Mouse (Mus musculus) heart, postnatal 36 days (tissue): ENCODE data around the gene Cdk6. TPM values are rescaled to one million over a fixed set of nuclear protein-coding genes. Genes with fewer than 3 reads are reported as not detected.

Experiments
- DNase-seq, 2 experiments: peaks; one replicate each; pipeline ENCODE4 v3.0.0; 2021 to 2022
- intact Hi-C: fragments of 180-260 bp; cut with DNase I; formaldehyde crosslinking; loops from one replicate; pipeline ENCODE4 v1.15.1; 2025
- total RNA-seq, 2 experiments: library from RNA; stranded (reverse); gene quantifications; 2 replicates each; pipeline ENCODE4 v1.2.3; 2021

The Cdk6 gene
- total RNA-seq, 2 experiments from 2014 or later = 10.6 to 14.0 TPM

DNA sequence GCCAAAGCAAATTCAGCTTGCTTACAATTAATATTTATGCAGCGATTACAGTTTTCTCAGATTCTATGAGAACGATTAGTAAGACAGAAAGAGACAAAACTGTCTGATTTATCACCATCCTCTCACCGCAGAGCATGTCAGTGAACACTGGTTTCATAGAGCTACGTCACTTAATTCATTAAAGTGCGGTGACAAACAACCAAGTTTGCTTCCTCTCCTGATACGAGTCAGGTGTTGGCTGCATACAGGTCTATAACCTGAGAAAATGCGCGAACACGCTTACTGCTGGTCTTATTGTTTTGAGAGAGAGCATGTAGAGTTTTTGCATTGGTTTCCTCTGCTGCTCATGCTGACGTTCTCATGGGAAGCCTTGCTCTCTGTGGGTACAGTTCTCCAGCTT lies 31.9 kb downstream of the Cdk6 start:
- intact Hi-C loops = no loop called here
- no peak for DNase-seq

DNA sequence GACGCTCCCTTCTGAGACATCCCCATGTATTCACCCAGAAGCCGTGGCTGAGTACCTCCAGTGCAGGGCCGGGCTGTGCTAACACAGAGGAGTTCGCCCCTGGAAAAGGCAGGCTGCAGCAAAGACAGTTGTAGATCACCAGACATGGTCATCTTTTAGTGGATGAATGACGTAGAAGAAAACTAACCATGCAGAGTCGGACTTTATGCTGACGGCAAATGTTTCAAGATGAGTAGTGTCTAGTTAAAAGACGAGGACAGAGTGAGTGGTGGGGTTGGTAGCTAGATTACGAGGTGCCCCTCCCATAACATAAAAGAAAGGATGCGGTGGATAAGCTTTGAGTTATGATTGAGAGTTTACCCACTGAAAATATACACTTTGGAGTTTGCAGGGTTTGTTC lies 33.5 kb downstream of the Cdk6 start:
- no peak for DNase-seq
- intact Hi-C loops = no loop called here

DNA sequence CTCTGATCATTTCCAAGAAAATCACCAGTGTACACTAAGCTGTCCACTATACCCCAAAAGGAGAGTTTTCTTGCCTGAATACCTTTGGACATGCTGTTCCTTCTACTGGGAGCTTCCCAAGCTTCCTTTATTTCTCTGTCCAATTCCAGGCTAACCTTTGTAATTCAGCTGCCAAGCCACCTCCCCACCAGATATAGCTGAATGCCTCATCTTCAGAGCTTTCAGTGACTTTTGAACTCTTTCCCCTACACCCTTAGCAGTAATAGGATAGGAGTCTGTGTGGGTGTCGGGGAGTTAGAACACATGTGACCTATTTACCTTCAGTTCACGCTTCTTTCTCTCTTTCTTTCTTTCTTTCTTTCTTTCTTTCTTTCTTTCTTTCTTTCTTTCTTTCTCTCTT lies 34.9 kb downstream of the Cdk6 start:
- no peak for DNase-seq
- intact Hi-C loops = no loop called here

DNA sequence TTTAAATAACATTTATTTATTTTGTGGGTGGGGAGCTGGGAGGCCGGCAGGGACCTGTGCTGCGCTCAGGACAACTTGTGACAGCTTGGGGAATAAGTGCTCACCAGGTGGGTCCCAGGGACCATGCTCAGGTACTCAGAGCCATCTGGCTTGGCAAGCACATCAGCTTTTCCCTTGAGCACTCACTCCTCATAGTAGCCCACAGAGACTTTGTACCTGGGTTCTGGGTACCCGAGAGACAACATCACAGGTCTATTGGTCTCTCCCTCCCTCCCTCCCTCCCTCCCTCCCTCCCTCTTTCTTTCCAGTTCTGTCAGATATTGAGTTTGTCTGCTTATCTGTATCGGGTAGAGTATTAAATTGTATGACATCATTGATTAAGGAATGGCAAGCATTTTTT lies 38.0 kb downstream of the Cdk6 start:
- no peak for DNase-seq
- intact Hi-C loops = no loop called here

DNA sequence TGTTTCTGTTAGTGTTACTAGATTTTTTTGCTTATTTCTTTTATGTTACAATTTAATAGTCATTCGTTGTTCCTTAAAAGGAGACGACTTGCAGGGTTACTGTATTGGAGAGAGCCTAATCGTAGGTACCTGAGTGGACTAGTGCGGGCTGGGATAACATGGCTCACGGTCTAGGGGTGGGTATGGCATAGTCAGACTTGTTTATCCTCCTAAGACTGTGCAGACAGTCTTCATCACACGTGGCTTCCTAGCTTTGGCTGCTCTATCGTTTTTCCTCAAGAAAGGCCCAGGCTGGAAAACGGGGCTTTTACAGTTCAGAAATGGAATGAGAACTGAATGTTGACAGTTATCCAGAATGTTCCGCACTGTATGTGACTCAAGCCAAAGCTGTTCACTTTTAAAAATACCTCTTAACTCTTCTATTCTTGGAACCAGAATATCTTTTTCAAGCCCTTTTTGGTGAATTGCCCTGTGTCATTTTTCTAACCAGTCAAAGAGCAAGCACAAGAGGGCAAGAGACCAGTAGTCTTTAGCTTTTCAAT lies 39.5 kb downstream of the Cdk6 start:
- intact Hi-C loops = no loop called here
- no peak for DNase-seq

DNA sequence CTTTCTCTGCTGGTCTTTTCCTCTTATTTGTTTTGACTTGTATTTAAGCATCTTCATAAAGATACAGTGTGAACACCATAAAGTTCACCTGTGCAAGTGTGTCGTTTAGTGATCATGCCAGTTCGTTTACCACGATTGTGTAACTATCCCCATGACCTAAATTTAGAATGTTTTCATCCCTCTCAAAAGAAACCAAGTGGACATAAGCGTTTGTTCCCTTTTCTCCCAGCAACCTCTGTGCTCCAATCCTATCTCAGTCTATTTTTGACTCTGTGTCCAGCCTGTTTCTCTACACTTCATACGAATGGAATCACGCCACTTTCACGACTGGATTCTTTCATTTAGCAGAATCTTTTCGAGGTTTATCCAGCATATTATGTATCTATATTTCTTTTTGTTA lies 40.5 kb downstream of the Cdk6 start:
- intact Hi-C loops = no loop called here
- no peak for DNase-seq

DNA sequence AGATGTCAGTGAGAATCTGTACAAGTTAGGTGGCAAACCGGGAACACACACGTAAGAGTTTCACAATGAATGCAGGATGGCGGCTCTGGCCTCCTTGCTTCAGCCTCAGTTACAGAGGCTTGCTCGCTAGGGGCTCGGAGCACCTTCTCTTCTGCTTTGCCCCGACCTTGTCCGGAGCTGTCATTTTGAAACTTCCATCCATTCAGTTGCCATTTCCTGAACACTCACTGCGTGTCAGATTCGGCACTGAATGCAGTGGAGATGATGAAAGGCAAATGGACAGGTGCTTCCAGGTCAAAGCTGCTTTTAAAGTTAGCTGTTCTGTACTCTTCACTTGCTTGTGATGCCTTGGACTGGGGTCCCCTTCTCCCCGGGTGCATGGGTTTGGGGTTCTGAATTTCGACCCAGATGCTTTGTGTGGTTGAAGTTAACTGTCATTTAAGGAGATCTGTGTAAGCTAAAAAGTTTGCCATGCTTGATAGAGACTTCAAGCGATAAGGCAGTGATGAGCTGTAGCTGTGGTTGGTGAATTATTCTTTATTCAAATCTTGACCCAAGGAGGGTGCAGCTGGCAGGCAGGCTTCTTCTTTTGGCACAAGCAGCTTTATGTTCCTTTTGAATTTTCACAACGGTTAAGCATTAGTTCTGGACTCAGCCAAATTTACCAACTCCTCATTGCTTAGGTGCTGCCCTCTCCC lies 41.2 kb downstream of the Cdk6 start:
- DNase-seq = no peak
- intact Hi-C loops = no loop called here

DNA sequence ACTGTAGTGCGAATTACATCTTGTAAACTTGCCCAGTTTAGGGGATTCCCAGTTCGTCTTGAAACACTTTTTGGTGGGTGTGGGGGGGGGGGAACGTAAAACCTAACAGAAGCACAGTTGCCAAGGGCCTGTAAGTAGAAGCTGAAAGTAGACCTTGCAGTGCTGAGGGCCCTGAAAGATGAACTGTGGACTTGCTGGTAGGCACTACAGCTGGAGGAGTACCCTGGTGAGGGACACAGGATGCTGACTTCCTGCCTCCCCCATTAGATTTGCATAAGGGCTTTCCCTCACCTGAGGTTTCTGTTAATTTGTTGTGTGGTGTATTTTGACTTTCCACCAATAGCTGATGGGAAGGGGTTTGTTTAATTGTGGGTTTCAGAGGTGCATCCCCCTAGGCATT lies 42.3 kb downstream of the Cdk6 start:
- no peak for DNase-seq

DNA sequence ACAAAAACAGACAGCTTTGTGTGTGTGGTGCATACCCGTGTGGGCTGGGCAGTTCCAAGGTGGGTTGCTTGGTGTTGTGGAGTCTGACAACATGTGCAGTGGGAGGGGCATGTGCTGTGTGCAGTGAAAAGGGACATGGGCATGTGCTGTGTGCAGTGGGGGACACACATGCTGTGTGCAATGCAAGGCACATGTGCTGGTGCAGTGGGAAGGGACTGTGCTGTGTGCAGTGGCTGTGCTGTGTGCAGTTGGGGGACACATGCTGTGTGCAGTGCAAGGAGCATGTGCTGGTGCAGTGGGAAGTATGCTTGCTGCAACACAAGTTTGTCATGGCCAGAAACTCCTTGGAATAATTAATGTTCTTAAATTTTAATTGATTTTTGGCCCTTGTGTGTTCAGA lies 43.8 kb downstream of the Cdk6 start:
- intact Hi-C loops = no loop called here
- no peak for DNase-seq

More for the DNA sequence above, 42.3 kb downstream of the Cdk6 start:
- intact Hi-C loops = no loop called here

DNA sequence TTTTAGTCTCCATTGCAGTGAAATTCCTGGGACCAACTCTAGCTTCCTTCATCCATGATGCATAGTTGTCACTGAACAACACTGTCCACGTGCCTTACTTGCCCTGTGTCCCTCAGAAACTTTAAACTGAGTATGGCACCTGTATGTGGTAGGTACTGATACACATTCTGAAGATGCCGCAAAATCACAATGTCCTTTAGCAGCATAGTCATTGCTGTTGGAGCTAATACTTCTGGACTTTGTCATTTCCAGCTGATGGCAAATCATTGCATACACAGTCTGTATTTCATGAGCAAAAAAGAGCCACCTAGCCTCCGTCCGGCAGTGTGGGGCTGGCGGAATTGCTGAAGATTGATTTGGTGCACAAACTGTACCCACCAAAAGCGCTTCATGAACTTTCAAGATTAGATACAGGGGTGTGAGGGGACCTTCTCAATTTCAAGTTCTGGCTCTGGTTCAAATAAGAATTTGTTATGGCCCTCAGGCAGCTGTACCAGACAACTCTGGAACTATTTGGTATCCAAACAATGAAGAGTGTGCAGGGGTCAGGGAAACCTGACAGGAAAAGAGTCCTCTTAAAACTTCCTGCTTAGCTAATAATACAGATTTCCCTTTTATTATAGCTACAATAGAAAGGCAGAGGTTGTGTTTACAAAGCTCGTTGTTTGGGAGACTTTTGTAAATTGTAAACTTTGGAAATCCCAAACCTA lies 44.9 kb downstream of the Cdk6 start:
- intact Hi-C loops = no loop called here
- DNase-seq = no peak

DNA sequence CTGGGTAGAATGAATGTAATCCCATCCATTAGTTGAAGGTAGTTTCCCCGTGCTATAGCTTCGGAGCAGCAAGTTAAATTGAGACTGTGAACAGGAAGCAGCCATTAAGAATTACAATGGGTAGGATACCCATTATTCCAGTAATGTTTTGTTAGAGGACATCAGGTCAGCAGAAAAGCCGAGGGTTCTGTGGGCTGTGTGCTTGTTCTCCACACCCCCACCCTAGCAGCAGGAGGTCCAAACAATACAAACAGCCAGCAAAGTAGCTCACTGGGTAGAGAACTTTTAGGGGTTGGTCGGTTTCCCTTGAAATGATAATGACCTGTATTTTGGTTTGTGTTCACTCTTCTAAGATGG lies 45.4 kb downstream of the Cdk6 start:
- DNase-seq = no peak
- intact Hi-C loops = no loop called here

DNA sequence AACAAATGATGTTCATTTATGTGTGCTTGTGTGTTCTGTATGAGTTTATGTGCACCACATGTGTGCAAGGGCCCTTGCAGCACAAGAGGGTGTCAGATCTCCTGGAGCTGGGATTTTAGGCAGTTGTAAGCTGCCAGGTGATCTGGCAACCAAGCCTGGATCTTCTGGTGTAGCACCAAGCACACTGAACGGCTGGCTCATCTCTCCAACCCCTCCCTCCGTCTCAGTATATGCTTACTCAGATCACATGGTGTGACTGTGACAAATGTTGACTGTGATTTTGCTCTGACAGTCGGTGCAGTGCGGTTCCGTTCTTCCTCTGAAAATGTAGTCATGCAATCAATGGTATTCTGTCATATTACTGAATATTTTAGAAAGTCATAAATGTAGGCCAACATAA lies 45.9 kb downstream of the Cdk6 start:
- DNase-seq = no peak
- intact Hi-C loops = no loop called here

DNA sequence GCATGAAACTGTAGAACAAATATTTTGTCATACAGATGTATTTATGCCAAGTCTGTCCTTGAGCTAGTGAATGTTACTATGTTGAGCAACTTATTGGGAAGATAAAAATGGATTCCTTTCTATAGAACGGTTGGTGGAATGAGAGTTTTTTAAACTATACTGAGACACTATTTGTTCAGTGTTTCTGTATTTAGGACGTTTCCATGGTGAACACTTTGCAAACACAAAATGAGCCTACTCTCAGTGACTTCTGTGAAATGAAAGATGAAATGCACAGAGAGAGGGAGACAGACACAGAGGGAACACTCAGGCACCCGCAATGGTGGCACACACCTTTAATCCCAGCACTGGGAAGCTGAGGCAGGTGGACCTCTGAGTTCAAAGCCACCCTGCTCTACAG lies 51.6 kb downstream of the Cdk6 start:
- intact Hi-C loops = no loop called here
- no peak for DNase-seq

DNA sequence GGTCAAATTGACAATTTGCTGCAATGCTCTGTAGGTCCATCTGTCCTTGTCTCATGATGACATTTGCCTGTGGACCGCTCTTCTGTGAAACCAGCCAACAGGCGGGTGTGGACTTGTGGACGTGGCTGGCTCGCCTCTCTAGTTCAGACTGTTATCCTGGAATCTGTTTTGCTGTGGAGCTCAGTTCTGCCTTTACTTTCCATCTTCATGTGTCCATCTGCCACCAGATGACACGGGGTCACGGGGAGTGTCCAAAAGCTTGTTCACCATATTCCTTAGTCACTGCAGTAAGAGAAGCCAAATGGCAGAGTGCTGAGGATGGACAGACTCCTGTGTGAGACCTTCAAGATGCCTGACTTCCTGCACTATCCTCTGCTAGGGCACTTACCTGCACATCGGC lies 52.9 kb downstream of the Cdk6 start:
- no peak for DNase-seq
- intact Hi-C loops = no loop called here

DNA sequence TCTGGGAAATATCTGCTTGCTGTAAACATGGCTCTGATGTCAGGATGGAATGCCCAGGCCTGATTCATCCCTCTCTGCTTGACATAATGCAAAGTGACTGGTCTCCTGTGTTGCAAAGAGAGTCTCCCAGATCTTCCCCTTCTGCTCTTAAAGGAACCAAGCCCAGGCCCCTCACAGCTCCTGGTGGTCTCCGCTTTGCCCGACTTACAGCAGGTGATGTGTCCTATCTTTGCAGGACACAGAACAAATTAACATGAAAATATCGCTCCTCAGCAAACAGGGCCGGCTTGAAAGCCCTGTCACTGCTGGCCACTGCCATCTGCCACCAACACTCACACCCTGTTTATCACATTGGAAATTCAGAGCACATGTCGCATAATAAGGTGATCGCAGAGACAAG lies 53.7 kb downstream of the Cdk6 start:
- intact Hi-C loops = no loop called here
- no peak for DNase-seq

DNA sequence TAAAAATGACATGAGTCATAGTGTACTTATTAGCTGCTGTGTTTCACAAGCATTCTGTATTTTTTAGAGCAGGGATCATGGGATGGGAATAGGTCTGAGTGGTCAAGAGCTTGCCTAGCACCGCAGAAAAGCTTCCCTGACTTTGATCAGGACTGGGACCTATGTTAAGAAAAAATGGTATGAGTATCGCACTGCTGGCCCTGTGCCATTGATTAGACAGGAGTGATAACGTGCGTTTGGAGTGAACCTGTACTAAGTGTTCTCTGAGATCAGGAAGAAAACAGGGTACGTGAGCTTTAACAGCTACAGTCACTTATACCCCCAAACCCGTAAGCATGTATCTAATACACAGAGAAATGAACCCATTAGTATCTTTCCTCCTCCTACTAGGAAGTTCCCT lies 54.9 kb downstream of the Cdk6 start:
- intact Hi-C loops = no loop called here
- DNase-seq = no peak

DNA sequence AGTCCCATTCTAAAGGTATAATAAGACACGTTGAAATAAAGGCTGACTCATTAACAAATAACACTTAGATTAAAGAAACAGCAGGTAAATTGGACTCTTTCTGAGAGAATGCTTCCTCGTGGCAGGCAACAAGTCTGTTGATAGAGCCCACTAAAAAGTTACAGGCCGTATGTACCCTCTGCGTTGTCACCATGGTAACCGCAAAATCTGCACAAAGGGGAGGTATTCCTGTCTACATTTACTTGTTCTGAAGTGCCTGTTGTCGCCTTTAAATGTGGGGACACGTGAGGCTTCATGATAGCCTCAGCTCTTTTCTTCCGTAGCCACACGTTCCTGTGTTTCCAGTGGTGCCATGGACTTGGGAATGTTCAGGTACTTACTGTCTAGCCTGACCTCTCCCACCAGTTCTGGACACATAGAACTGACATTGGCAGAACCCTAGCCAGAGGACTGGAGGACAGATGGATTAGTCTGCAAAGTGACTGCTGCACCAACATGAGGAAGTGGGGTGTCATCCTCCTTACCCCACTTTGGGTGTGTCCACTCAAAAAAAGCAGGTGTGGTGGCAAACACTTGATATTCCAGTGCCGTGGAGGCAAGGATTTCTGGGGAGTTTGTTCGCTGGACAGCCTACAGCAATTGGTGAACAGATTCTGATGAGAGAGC lies 55.8 kb downstream of the Cdk6 start:
- intact Hi-C loops = no loop called here
- no peak for DNase-seq

DNA sequence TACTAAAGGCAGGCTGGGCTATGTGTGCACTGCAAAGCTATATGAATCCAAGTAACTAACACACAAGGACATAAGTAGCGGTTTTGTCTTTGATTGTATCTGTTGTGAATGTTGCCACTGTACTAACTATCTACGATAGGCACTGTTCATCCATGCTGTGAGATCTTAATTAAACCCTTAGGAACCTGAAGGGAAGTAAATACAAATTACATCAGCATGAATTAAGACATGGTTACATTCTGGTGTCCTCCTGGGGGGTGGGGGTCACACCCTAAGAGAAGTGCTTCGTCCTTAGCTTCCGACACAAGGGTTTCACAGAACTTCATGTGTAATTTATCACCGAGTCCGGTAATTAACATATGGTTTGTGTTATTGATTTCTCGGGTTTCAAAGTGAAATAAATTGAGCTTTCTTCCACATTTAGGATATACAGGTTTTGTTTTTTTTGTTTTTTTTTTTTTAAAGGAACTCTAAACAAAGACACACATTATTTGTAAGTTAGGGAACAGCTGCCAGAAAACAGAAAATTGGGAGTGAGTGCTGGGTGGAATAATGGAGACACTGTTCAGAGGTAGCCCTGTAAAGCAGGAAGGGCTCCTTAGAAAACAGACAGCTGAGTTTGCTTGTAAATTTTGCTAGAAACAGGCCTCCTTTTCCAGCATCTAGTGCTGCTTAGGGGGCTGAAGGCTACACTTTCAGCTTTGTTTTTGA lies 58.7 kb downstream of the Cdk6 start:
- DNase-seq = no peak
- intact Hi-C loops = no loop called here

DNA sequence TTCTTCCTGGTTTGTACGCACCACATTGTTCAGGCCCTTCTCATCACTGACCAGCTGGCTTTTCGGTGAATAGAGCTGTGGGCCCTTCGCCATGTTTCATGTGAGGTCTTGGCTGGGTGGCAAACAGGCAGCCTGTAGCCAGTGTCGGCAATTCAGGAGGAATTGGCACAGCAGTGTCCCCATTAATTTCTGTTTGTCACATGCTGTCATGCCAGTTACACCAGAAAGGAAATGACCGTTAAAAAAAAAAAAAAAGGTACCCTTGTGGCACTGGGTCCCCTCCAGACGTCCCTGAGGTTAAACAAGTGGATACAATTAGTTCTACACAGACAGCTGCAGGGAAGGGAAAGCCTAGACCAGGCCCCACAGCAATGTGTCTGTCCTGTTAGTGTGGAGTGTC lies 63.8 kb downstream of the Cdk6 start:
- no peak for DNase-seq
- intact Hi-C loops = no loop called here

DNA sequence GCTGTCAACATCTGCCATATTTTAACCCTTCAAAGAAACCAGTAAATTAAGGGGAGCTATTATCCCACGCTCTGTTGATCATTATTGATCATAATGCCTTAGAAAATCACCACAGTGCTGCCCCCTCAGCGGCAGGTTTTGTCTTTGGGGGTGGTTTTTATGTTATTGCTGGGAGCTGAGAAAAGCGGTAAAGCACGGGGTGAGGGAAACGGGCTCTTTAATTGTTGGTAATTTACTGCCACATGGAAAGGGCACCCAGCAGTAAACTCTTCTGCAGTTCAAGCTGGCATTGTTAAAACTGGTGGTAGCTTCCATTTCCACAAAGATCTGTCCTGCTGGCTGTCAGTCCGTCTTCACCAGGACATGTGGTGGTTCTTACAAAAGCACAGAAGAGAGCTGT lies 64.2 kb downstream of the Cdk6 start:
- no peak for DNase-seq
- intact Hi-C loops = no loop called here

DNA sequence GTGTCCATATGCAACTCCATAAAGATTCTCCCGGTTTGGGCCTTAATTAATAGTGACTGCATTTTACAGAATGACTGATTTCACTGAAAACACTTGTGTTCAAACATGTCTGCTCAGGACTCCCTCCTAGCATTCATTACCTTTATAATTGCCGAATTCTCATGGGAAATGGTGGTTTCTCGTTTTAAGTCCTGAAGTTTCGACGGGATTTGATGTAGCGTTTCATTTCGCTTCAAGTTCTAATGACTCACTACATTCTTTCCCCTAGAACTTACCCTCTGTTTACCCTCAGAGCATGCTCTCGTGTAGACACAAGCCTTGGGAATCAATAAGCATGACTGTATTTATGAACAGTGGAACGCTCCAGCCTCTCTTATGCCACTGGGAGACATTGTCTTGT lies 66.6 kb downstream of the Cdk6 start:
- no peak for DNase-seq
- intact Hi-C loops = no loop called here
